In the genomic region with DNA sequence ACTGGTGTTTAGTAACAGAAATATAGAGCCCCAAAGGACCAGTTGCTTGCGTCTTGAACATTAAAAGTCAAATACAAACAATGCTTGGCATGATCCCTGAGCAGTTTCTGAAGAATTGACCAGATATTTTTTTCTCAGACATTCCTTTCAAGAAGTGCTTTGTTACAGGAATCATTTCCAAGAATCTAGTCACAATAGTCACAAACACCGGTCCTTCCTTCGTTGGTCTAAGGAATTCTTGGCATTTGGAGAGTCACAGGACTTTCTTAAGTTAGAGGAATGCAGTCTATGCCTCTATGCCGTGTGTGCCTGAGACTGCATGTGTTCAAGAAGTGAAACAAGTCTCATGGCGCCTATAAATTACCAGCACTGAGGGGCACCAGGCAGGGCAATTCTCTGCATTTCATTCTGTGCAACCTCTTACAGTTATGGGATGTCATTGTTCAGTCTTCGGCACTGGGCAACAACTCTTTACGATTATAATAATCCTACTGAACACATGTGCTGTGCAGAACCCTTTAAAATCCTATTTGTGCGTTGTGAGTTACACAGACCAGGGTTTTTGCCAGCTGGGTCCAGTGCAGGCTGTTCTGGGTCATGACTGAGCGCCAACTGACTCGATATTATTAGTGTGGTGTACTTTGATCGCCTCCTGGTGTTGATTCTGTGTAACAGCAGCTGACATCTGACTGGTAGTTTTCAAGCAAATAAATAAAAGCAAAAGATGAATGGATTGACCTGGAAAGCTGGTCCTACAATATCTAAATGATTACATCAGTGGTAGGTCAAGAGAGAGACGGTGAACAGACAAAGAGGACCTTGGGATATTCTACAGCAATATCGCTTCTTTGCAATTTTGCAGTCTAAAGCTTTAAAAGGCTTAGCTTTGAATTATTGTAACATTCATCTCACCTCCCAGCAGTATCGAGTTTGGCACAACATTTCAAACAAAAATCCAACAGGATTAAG, we compare ENCODE assay signal across 8 mouse cellular contexts.
A peak's percentile ranks its signal among the peaks of the same experiment; 100 is the strongest.
DNase-seq lines count a peak whose midpoint lies in the region; ATAC-seq and TF ChIP-seq lines count a peak whose summit lies in the region.

No protein-coding gene starts in this region.

- no peak overlapping the region for H3K9ac ChIP-seq in intestine, embryonic 15.5 days
- H3K9ac ChIP-seq in midbrain, embryonic 12.5 days (replicated peaks) = no peak overlapping the region
- no peak overlapping the region for H3K9ac ChIP-seq in stomach, embryonic 14.5 days (replicated peaks; ENCODE audit: low read depth, low read length)

- H3K27me3 ChIP-seq in intestine, embryonic 15.5 days (replicated peaks) = no peaks in the 10 kb centered on the region
- H3K27me3 ChIP-seq in midbrain, embryonic 12.5 days = no peaks in the 10 kb centered on the region
- H3K27me3 ChIP-seq in stomach, embryonic 14.5 days (ENCODE audit: control insufficient read depth, insufficient read depth, low read length) = no peaks in the 10 kb centered on the region
- no peaks in the 10 kb centered on the region for H3K27me3 ChIP-seq in thymus, adult 2 months (ENCODE audit: control insufficient read depth, insufficient read depth, low read length)

- peak overlapping the region; percentile 29; the same call in 1 of the 2 replicates for H3K4me2 ChIP-seq in intestine, embryonic 15.5 days (replicated peaks)
- H3K4me2 ChIP-seq in midbrain, embryonic 12.5 days (replicated peaks) = no peak overlapping the region
- 0 out of 2 replicates have a peak overlapping the region, but pooled peaks have one; percentile 6 for H3K4me2 ChIP-seq in stomach, embryonic 14.5 days (replicated peaks; ENCODE audit: low read depth, low read length)

- H3K36me3 ChIP-seq in intestine, embryonic 15.5 days = no peaks in the 10 kb centered on the region
- H3K36me3 ChIP-seq in midbrain, embryonic 12.5 days = no peaks in the 10 kb centered on the region
- no peaks in the 10 kb centered on the region for H3K36me3 ChIP-seq in stomach, embryonic 14.5 days (ENCODE audit: control insufficient read depth, insufficient read depth, low read length)
- H3K36me3 ChIP-seq in thymus, adult 2 months (ENCODE audit: control insufficient read depth, insufficient read depth, low read length) = no peaks in the 10 kb centered on the region

- H3K27ac ChIP-seq in intestine, embryonic 15.5 days = no peak overlapping the region
- no peak overlapping the region for H3K27ac ChIP-seq in midbrain, embryonic 12.5 days (replicated peaks)
- H3K27ac ChIP-seq in stomach, embryonic 14.5 days (ENCODE audit: low read length) = no peak overlapping the region
- no peak overlapping the region for H3K27ac ChIP-seq in thymus, adult 2 months (ENCODE audit: control insufficient read depth, insufficient read depth, low read length)

- peak; percentile 79 for DNase-seq in adrenal gland, postnatal 25 days
- peak; percentile 50 for DNase-seq in embryo, embryonic 11.5 days (ENCODE audit: low read depth, low spot score)
- DNase-seq in gastrocnemius, postnatal 36 days = peak; percentile 61 to 72
- peak; percentile 32 to 69 for DNase-seq in left cerebral cortex, adult 9 months (ENCODE audit: low spot score in 2 of 2)
- DNase-seq in thymus, adult 2 months = no peak

- no peak overlapping the region for H3K4me3 ChIP-seq in intestine, embryonic 15.5 days (replicated peaks)
- H3K4me3 ChIP-seq in midbrain, embryonic 12.5 days = no peak overlapping the region
- H3K4me3 ChIP-seq in stomach, embryonic 14.5 days (ENCODE audit: low read depth, low read length) = no peak overlapping the region
- H3K4me3 ChIP-seq in thymus, adult 2 months (ENCODE audit: control insufficient read depth, insufficient read depth, low read length) = no peak overlapping the region

- no peaks in the 10 kb centered on the region for H3K9me3 ChIP-seq in intestine, embryonic 15.5 days
- H3K9me3 ChIP-seq in midbrain, embryonic 12.5 days = no peaks in the 10 kb centered on the region
- no peaks in the 10 kb centered on the region for H3K9me3 ChIP-seq in stomach, embryonic 14.5 days (ENCODE audit: control insufficient read depth, low read depth, low read length)

- ATAC-seq in intestine, embryonic 15.5 days = peak; percentile 67
- ATAC-seq in midbrain, embryonic 12.5 days (ENCODE audit: low FRiP score, low read depth) = peak; percentile 92
- ATAC-seq in stomach, embryonic 14.5 days (ENCODE audit: insufficient number of reproducible peaks, insufficient read depth, low FRiP score, low read depth) = 0 out of 2 replicates have a peak, but pooled peaks have one; percentile 67

- TF ChIP-seq POLR2A in thymus, adult 2 months (IDR thresholded peaks at IDR 0.05; ENCODE audit: control insufficient read depth, extremely low read depth, insufficient read depth, low read length, poor library complexity) = no peak

- intact Hi-C loops in gastrocnemius, postnatal 36 days (cut with DNase I) = no loop called here

- no peaks in the 10 kb centered on the region; the same call in 1 of the 2 replicates for H3K4me1 ChIP-seq in intestine, embryonic 15.5 days (replicated peaks)
- no peaks in the 10 kb centered on the region for H3K4me1 ChIP-seq in midbrain, embryonic 12.5 days
- H3K4me1 ChIP-seq in stomach, embryonic 14.5 days (ENCODE audit: control insufficient read depth, insufficient read depth, low read length) = no peaks in the 10 kb centered on the region
- no peaks in the 10 kb centered on the region for H3K4me1 ChIP-seq in thymus, adult 2 months (replicated peaks; ENCODE audit: control insufficient read depth, insufficient read depth, low read length)

- WGBS in intestine, embryonic 15.5 days = 30% methylated on average over 14 of the region's 14 CpGs
- WGBS in midbrain, embryonic 12.5 days = 50% methylated on average over 14 of the region's 14 CpGs
- WGBS in stomach, embryonic 14.5 days = 30% methylated on average over 14 of the region's 14 CpGs
- 40% methylated on average over 14 of the region's 14 CpGs for WGBS in thymus, adult 2 months

- TF ChIP-seq CTCF in thymus, adult 2 months (IDR thresholded peaks at IDR 0.05; ENCODE audit: borderline replicate concordance, control insufficient read depth, extremely low read depth, insufficient read depth, low read length, poor library complexity) = no peak
